Mouse (Mus musculus) G1E (cell line): ENCODE results near the gene Slc46a1. TPM values are rescaled to one million over a fixed set of nuclear protein-coding genes. Genes with fewer than 3 reads are reported as not detected.

Source experiments
- ATAC-seq: 2 replicates; pipeline ENCODE4 v1.8.0; 2016; ENCODE audit warnings: mild to moderate bottlenecking; ENCODE audit not compliant: insufficient number of reproducible peaks, poor library complexity, low FRiP score, severe bottlenecking; ENCODE audit errors: extremely low read depth
- DNase-seq: peaks from one replicate; pipeline ENCODE4 v3.0.0; 2012; ENCODE audit warnings: low spot score
- H3K27me3 ChIP-seq: 2 replicates; pipeline ENCODE4 v1.6.1; 2012; ENCODE audit warnings: mild to moderate bottlenecking, low read length, inconsistent platforms; ENCODE audit not compliant: insufficient read depth
- H3K36me3 ChIP-seq: replicated peaks from 2 replicates; pipeline ENCODE3; 2012; ENCODE audit warnings: mild to moderate bottlenecking, inconsistent platforms
- H3K4me1 ChIP-seq: 2 replicates; pipeline ENCODE4 v1.6.1; 2012; ENCODE audit warnings: low read depth, low read length, inconsistent platforms, mixed read lengths; ENCODE audit not compliant: insufficient read depth
- H3K4me3 ChIP-seq: 2 replicates; pipeline ENCODE4 v1.5.1; 2012; ENCODE audit warnings: low read depth, mild to moderate bottlenecking, inconsistent platforms, low read length, moderate library complexity, mixed read lengths
- H3K9me3 ChIP-seq: replicated peaks from 2 replicates; pipeline ENCODE4 v1.6.1; 2012; ENCODE audit warnings: inconsistent platforms
- CTCF ChIP-seq: IDR thresholded peaks from 2 replicates; pipeline ENCODE4 v1.5.1; 2012; ENCODE audit warnings: low read depth, low read length, inconsistent platforms, mixed read lengths
- GATA1 ChIP-seq: IDR thresholded peaks from 2 replicates; pipeline ENCODE4 v1.6.1; 2012; ENCODE audit warnings: borderline replicate concordance, low read length, inconsistent platforms, mixed read lengths
- GATA2 ChIP-seq: IDR thresholded peaks from 2 replicates; pipeline ENCODE4 v1.6.1; 2012; ENCODE audit warnings: low read depth, low read length, inconsistent platforms, borderline replicate concordance
- POLR2AphosphoS5 ChIP-seq: IDR thresholded peaks from 2 replicates; pipeline ENCODE4 v1.6.1; 2012; ENCODE audit warnings: low read depth, low read length, inconsistent platforms; ENCODE audit not compliant: insufficient replicate concordance
- TAL1 ChIP-seq: conservative IDR thresholded peaks from 2 replicates; pipeline ENCODE4 v1.6.1; 2012; ENCODE audit warnings: low read depth, low read length, inconsistent platforms, mixed read lengths
- polyA plus RNA-seq: library from polyadenylated mRNA; stranded (reverse); fragments of >175 nt; gene quantifications from 2 replicates; pipeline ENCODE4 v1.2.3, GENCODE M21; 2012
- total RNA-seq, 2 experiments: library from RNA; stranded (forward) in 1 of 2; stranded (reverse) in 1 of 2; fragments of 200-1000 nt in 1 of 2; fragments of >200 nt in 1 of 2; fragmentation: Nextera tagmentation in 1 of 2; gene quantifications; 2 replicates each; pipeline ENCODE4 v1.2.3; 2014 to 2017

The Slc46a1 gene
- total and polyA plus RNA-seq, 3 experiments = 0.11 TPM; not detected in 2

DNA sequence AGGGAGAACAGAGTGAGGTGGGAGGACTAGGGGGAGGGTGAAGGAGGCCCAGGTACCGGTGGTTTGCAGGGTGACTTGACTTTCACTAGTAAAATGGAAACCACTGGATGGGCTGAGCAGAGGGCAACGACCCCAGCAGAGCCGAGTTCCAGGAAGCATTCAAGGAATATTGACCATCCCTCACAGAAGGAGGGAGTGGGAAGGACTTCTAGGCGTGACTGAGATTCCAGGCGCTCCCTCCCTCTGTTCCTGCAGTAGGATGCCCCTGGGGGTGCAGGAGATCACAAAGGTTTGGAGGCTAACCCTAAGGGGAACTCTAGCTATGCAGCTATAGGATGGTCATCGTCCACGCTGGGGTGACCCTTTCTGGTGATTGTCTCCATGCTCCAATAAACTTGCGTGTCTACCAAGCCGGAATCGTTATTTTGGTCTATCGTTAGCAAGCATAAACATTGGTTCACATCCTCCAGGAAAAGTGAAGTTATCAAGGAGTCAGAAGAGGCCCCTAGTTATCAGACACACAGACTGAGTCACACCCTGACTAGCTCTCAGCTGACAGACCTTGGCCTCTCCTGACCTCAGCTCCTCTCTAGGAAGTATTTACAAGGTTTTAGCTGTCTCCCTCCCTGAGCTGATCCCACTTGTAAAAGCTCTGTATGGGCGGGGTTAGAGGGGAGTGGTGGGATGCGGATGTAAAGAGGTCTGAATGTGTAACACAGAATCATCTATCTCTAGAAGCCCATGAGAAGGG, 2.0 kb upstream of the Slc46a1 start:
- no peak for ATAC-seq
- no peak for DNase-seq
- TF ChIP-seq TAL1 = no peak
- TF ChIP-seq CTCF = no peak
- TF ChIP-seq POLR2AphosphoS5 = no peak
- no peak for TF ChIP-seq GATA1
- no peak for TF ChIP-seq GATA2
- Histone ChIP-seq H3K9me3 (no peaks in the 10 kb centered on the region; the same call in 1 of the 2 replicates), H3K27me3 (peaks cover 25% of the 10 kb centered on the region), H3K4me3 (no peak overlapping the region), H3K36me3 (no peaks in the 10 kb centered on the region), H3K4me1 (peaks cover 2% of the 10 kb centered on the region)

DNA sequence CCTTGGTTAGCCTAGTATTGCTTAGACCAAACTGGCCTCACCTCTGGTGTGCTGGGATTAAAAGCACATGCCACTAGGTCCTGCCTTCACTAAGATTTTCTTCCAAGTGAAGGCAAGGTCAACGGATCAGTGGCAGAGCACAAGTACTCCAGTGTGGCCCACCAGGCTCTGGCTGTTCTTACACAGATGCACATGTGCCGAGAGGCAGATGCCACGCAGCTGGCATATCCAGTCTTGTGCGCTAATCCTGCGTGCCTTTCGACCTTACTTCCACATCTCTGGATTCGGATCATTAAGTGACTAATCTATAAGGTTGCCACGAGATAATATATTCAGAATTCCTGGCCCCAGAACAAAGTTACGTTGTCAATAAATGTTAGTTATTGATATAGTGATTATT, 381 bp upstream of the Slc46a1 start:
- no peak for TF ChIP-seq GATA1
- TF ChIP-seq CTCF = no peak
- no peak for TF ChIP-seq POLR2AphosphoS5
- TF ChIP-seq TAL1 = no peak
- TF ChIP-seq GATA2 = no peak
- Histone ChIP-seq H3K27me3 (peaks cover 28% of the 10 kb centered on the region), H3K4me3 (no peak overlapping the region), H3K36me3 (no peaks in the 10 kb centered on the region), H3K4me1 (peaks cover 2% of the 10 kb centered on the region), H3K9me3 (no peaks in the 10 kb centered on the region; the same call in 1 of the 2 replicates)
- DNase-seq = no peak
- ATAC-seq = no peak

- TF ChIP-seq GATA2 = no peak
- no peak for TF ChIP-seq CTCF
- TF ChIP-seq POLR2AphosphoS5 = no peak
- peaks cover 28% of the 10 kb centered on the region for H3K27me3 ChIP-seq
- DNase-seq = no peak
- H3K4me1 ChIP-seq = peaks cover 2% of the 10 kb centered on the region
- no peaks in the 10 kb centered on the region for H3K36me3 ChIP-seq
- ATAC-seq = no peak
- H3K9me3 ChIP-seq = no peaks in the 10 kb centered on the region; the same call in 1 of the 2 replicates
- H3K4me3 ChIP-seq = no peak overlapping the region
Observed at GRCm38 (mm10) chr11:78466242-78466912, 880 bp downstream of the Slc46a1 start.

DNA sequence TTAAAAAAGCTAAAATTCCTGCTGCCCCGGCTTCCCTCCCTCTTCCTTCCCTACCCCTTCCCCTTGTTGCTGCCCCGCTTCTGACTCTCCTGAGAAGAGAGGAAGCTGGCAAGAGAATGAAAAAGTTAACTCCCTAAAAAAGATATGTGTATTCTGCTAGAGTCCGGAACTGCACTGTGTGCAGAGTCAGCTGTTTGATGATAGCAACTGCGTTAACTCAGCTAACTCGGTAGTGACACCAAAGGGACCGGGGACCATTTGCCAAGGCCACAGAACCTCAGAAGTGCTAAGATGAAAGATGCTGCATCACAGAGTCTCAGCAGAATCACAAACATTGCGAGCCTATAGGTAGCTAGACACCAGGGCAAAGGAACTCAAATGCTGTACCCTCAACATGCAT, 2.0 kb downstream of the Slc46a1 start:
- no peak for DNase-seq
- peaks cover 28% of the 10 kb centered on the region for H3K27me3 ChIP-seq

DNA sequence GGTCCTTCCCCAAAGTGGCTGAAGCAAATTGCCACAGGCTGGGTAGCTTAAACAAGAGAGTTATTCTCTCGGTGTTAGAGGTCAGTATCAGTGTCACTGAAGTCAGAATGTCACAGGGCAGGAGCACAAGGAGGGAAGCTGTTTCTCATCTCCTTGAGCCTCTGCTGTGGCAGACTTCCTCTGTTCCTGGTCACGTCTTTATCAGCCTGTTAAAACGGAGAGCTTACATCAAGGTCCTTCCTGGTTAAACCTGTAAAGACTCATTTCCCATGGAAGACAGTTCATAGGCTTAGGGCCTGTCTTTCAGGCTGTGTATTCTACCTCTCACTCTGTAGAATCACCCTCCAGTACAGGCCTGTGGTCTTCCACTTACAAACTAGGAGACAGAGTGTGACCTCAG, 2.4 kb downstream of the Slc46a1 start:
- TF ChIP-seq POLR2AphosphoS5 (no peak), GATA1 (no peak), GATA2 (no peak), CTCF (no peak), TAL1 (no peak)
- DNase-seq (no peak), ATAC-seq (no peak)
- H3K9me3 ChIP-seq = no peaks in the 10 kb centered on the region
- H3K36me3 ChIP-seq = no peaks in the 10 kb centered on the region
- no peak overlapping the region for H3K4me3 ChIP-seq
- peaks cover 28% of the 10 kb centered on the region for H3K27me3 ChIP-seq
- H3K4me1 ChIP-seq = peaks cover 2% of the 10 kb centered on the region

More for the DNA sequence above, 2.0 kb downstream of the Slc46a1 start:
- ATAC-seq = no peak
- Histone ChIP-seq H3K4me1 (peaks cover 2% of the 10 kb centered on the region), H3K9me3 (no peaks in the 10 kb centered on the region), H3K36me3 (no peaks in the 10 kb centered on the region), H3K4me3 (no peak overlapping the region)
- no peak for TF ChIP-seq POLR2AphosphoS5
- no peak for TF ChIP-seq GATA2
- TF ChIP-seq CTCF = no peak
- TF ChIP-seq TAL1 = no peak
- TF ChIP-seq GATA1 = no peak

- Histone ChIP-seq H3K36me3 (no peaks in the 10 kb centered on the region), H3K9me3 (no peaks in the 10 kb centered on the region), H3K4me1 (no peaks in the 10 kb centered on the region), H3K27me3 (peaks cover 21% of the 10 kb centered on the region), H3K4me3 (no peak overlapping the region)
- ATAC-seq (no peak), DNase-seq (no peak)
- no peak for TF ChIP-seq TAL1
- TF ChIP-seq CTCF = no peak
- TF ChIP-seq GATA1 = no peak
- no peak for TF ChIP-seq GATA2
- no peak for TF ChIP-seq POLR2AphosphoS5
Observed at GRCm38 (mm10) chr11:78471326-78472103, 6.0 kb downstream of the Slc46a1 start.
